Mouse (Mus musculus) hindbrain, embryonic 10.5 days (tissue): ENCODE measurements around the gene Ptprr. TPM values are rescaled to one million over a fixed set of nuclear protein-coding genes. Genes with fewer than 3 reads are reported as not detected.

Experiments used
- DNase-seq: peaks from one replicate; pipeline ENCODE4 v3.0.0-alpha.2; 2017; ENCODE audit warnings: low spot score
- H3K27ac ChIP-seq: fragments of 300-500 bp; sonication (generic); 2 replicates; pipeline ENCODE4 v1.5.1; 2016; ENCODE audit warnings: mild to moderate bottlenecking, moderate library complexity
- H3K27me3 ChIP-seq: fragments of 300-500 bp; sonication (generic); 2 replicates; pipeline ENCODE4 v1.6.1; 2016; ENCODE audit warnings: mild to moderate bottlenecking; ENCODE audit not compliant: poor library complexity, insufficient read depth, severe bottlenecking
- H3K36me3 ChIP-seq: fragments of 300-500 bp; sonication (generic); 2 replicates; pipeline ENCODE4 v1.6.1; 2016; ENCODE audit warnings: mild to moderate bottlenecking, moderate library complexity
- H3K4me1 ChIP-seq: fragments of 300-500 bp; sonication (generic); replicated peaks from 2 replicates; pipeline ENCODE4 v1.6.1; 2016; ENCODE audit warnings: mild to moderate bottlenecking
- H3K4me3 ChIP-seq: fragments of 300-500 bp; sonication (generic); 2 replicates; pipeline ENCODE4 v1.5.1; 2016; ENCODE audit warnings: mild to moderate bottlenecking, moderate library complexity
- H3K9me3 ChIP-seq: fragments of 300-500 bp; sonication (generic); 2 replicates; pipeline ENCODE4 v1.6.1; 2016; ENCODE audit warnings: mild to moderate bottlenecking, moderate library complexity
- WGBS: fragments of 180-500 bp; shearing (Covaris S2); methylation state at CpG from one replicate; pipeline ENCODE4 v1.1.7; 2016; 5-methylcytosine and 5-hydroxymethylcytosine counted together
- polyA plus RNA-seq: library from polyadenylated mRNA; unstranded; fragments of >200 nt; fragmentation: Nextera tagmentation; extraction: Ambion mirVana; gene quantifications from 2 replicates; pipeline ENCODE4 v1.2.1, GENCODE M21; 2016

Gene Ptprr
- polyA plus RNA-seq, 1 experiment from 2014 or later, result 1.8 TPM

DNA sequence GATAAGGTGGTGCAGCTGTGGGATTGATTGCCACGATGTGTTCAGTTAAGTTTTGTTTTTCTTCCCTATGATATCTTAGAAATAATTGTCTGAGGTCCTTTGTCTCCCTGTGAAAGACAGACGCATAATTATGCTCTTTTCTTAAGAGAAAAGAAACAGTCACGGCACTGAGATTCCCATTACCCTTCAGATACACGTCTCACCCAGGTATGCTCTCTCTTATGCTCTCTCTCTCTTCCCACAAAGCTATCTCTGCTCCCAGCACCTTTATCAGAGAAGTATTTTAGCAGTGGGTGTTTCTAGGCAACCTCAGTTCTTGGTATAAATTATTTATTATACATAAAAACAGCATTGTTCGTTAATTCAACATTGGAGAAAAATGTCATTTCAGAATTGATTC lies 107.4 kb downstream of the Ptprr start:
- no peaks in the 10 kb centered on the region for H3K4me1 ChIP-seq
- 78% methylated on average over 5 of the region's 5 CpGs for WGBS
- H3K27ac ChIP-seq, result no peak overlapping the region

GRCm38 (mm10) chr10:116130401-116130800 lies 112.4 kb downstream of the Ptprr start:
- WGBS, result 86% methylated on average over 3 of the region's 3 CpGs
- no peak for DNase-seq
- no peaks in the 10 kb centered on the region for H3K9me3 ChIP-seq
- H3K4me3 ChIP-seq, result no peak overlapping the region
- no peaks in the 10 kb centered on the region for H3K36me3 ChIP-seq
- H3K27me3 ChIP-seq, result no peaks in the 10 kb centered on the region
- H3K4me1 ChIP-seq, result no peaks in the 10 kb centered on the region
- no peak overlapping the region for H3K27ac ChIP-seq

More for the DNA sequence above, 107.4 kb downstream of the Ptprr start:
- no peak for DNase-seq
- Histone ChIP-seq H3K9me3 (no peaks in the 10 kb centered on the region), H3K36me3 (no peaks in the 10 kb centered on the region), H3K27me3 (no peaks in the 10 kb centered on the region), H3K4me3 (no peak overlapping the region)

DNA sequence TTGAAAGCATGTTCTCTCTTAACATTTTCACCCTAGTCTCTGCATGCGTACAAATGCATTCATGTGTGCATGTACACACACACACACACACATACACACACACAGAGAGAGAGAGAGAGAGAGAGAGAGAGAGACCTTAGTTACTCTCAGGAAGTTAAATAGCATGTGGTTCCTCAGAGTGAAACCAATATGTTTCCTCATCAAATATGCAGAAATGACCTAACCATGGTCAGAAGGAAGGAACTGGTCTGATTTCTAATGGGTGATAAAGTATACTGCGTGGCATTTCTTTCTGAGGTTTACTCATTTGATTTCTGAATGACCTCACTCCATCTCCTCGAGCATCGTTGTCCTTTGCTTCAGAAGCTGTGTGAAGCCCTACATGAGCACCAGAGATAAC lies 113.2 kb downstream of the Ptprr start:
- no peak overlapping the region for H3K27ac ChIP-seq
- no peak for DNase-seq
- no peak overlapping the region for H3K4me3 ChIP-seq
- no peaks in the 10 kb centered on the region for H3K9me3 ChIP-seq
- 90% methylated on average over 4 of the region's 4 CpGs for WGBS
- H3K4me1 ChIP-seq, result no peaks in the 10 kb centered on the region
- H3K36me3 ChIP-seq, result no peaks in the 10 kb centered on the region
- H3K27me3 ChIP-seq, result no peaks in the 10 kb centered on the region

DNA sequence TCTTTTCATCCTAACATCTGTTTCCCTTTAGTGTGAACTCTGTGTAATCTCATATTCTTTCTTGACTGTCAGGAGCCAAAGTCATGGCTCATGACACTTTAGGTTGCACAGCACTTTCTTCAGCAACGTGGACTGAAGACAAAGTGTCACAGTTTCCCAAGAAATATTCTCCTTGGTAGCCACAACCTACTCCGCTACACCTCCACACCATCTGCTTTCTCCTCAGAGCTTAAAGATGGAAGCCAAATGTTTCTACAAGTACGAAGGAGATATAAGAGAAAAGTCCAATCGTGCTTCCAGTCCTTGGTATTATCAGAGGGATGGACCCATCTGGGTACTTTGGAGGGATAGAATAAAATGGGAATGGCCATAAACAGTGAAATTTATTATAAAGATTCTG lies 114.2 kb downstream of the Ptprr start:
- 82% methylated on average over 4 of the region's 4 CpGs for WGBS
- no peak overlapping the region for H3K4me3 ChIP-seq
- H3K27me3 ChIP-seq, result no peaks in the 10 kb centered on the region
- no peaks in the 10 kb centered on the region for H3K4me1 ChIP-seq
- no peaks in the 10 kb centered on the region for H3K9me3 ChIP-seq
- no peak overlapping the region for H3K27ac ChIP-seq
- no peaks in the 10 kb centered on the region for H3K36me3 ChIP-seq
- DNase-seq, result no peak

GRCm38 (mm10) chr10:116135187-116135586 lies 117.2 kb downstream of the Ptprr start:
- Histone ChIP-seq H3K27me3 (no peaks in the 10 kb centered on the region), H3K4me1 (no peaks in the 10 kb centered on the region), H3K36me3 (no peaks in the 10 kb centered on the region), H3K27ac (no peak overlapping the region), H3K4me3 (no peak overlapping the region), H3K9me3 (no peaks in the 10 kb centered on the region)
- no peak for DNase-seq
- WGBS, result 87% methylated on average over 2 of the region's 2 CpGs

DNA sequence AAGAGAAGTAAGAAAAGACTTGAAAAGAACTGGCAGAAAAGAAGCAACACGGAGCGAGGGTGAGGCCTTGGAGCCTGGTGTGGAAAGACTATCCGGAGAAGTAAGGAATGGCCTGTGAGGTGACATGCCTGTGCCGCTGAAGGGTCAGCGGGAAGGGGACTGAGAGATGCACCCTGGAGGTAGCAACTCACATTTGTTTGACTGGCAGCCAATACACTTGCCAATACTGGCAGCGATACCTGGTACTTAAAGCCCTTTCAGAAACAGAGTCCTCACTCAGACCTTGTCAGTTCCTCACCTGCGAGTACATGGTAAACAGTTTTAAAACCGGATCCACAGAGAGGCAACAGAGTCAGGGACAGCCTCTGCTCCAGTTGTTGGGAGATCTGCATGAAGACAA lies 122.2 kb downstream of the Ptprr start:
- no peaks in the 10 kb centered on the region for H3K36me3 ChIP-seq
- H3K9me3 ChIP-seq, result no peaks in the 10 kb centered on the region
- no peak overlapping the region for H3K27ac ChIP-seq
- no peaks in the 10 kb centered on the region for H3K27me3 ChIP-seq
- 89% methylated on average over 8 of the region's 8 CpGs for WGBS
- H3K4me3 ChIP-seq, result no peak overlapping the region
- no peak for DNase-seq
- no peaks in the 10 kb centered on the region for H3K4me1 ChIP-seq

DNA sequence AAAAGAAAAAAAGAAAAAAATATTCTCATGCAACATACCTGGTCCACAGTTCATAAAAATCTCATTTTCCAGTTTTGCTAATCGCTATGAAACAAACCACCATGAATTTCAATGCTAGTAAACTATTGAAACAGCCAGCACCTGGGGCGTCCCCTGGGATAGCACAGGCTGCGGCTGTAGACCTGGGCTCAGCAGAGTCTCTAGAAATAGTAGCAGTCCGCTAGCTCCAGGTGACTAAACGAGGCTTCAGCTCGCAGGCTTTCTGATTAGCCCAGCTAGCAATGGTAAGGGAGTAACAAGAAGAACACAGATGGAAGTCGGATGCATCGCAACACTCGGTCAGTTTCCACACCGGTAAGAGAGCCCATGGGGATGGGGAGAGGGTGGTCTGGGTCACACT lies 125.7 kb downstream of the Ptprr start:
- no peak for DNase-seq
- WGBS, result 90% methylated on average over 10 of the region's 10 CpGs
- no peak overlapping the region for H3K4me3 ChIP-seq

DNA sequence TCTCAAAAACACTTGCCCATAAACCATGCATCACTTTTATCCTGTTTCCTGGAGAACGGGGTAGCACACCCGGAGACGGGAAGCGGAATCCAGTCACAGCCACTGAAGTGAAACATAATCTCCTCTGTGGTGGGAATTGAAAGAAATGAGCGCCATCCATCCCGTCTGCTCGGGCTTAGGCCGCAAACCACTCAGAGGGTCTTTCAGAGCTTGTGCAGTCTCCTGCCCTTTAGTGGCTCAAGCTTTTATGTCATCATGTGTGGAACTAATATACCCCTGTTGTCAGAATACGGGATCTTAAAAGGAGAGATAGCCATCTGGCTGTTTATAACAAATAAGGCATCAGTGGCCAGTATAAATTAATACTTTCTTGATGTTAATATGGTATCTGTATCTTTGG lies 128.1 kb downstream of the Ptprr start:
- H3K27me3 ChIP-seq, result no peaks in the 10 kb centered on the region
- peaks cover 9% of the 10 kb centered on the region for H3K4me1 ChIP-seq
- no peaks in the 10 kb centered on the region for H3K9me3 ChIP-seq
- no peak overlapping the region for H3K4me3 ChIP-seq
- DNase-seq, result no peak
- no peaks in the 10 kb centered on the region for H3K36me3 ChIP-seq
- H3K27ac ChIP-seq, result no peak overlapping the region
- WGBS, result 42% methylated on average over 9 of the region's 9 CpGs

More for the DNA sequence above, 125.7 kb downstream of the Ptprr start:
- H3K27me3 ChIP-seq, result no peaks in the 10 kb centered on the region
- H3K9me3 ChIP-seq, result no peaks in the 10 kb centered on the region
- peaks cover 9% of the 10 kb centered on the region for H3K4me1 ChIP-seq
- H3K27ac ChIP-seq, result no peak overlapping the region
- H3K36me3 ChIP-seq, result no peaks in the 10 kb centered on the region

- no peaks in the 10 kb centered on the region for H3K27me3 ChIP-seq
- no peaks in the 10 kb centered on the region for H3K4me1 ChIP-seq
- no peak for DNase-seq
- H3K4me3 ChIP-seq, result no peak overlapping the region
- no peak overlapping the region for H3K27ac ChIP-seq
- no peaks in the 10 kb centered on the region for H3K36me3 ChIP-seq
- H3K9me3 ChIP-seq, result 0 out of 2 replicates have a peak, but pooled peaks cover 6% of the 10 kb centered on the region
- WGBS, result 87% methylated on average over 5 of the region's 5 CpGs
Measured at GRCm38 (mm10) chr10:116154707-116155106, 136.7 kb downstream of the Ptprr start.

- WGBS, result 64% methylated on average over 1 of the region's 1 CpGs
- 0 out of 2 replicates have a peak, but pooled peaks cover 6% of the 10 kb centered on the region for H3K9me3 ChIP-seq
- no peak for DNase-seq
- no peak overlapping the region for H3K4me3 ChIP-seq
- no peaks in the 10 kb centered on the region for H3K27me3 ChIP-seq
- no peaks in the 10 kb centered on the region for H3K36me3 ChIP-seq
- no peaks in the 10 kb centered on the region for H3K4me1 ChIP-seq
- no peak overlapping the region for H3K27ac ChIP-seq
Measured at GRCm38 (mm10) chr10:116156699-116157098, 138.7 kb downstream of the Ptprr start.

GRCm38 (mm10) chr10:116162338-116162737 lies 144.3 kb downstream of the Ptprr start:
- 70% methylated on average over 12 of the region's 12 CpGs for WGBS
- H3K4me1 ChIP-seq, result no peaks in the 10 kb centered on the region
- no peak for DNase-seq
- H3K36me3 ChIP-seq, result no peaks in the 10 kb centered on the region
- H3K4me3 ChIP-seq, result no peak overlapping the region
- H3K9me3 ChIP-seq, result no peaks in the 10 kb centered on the region
- no peaks in the 10 kb centered on the region for H3K27me3 ChIP-seq
- no peak overlapping the region for H3K27ac ChIP-seq

DNA sequence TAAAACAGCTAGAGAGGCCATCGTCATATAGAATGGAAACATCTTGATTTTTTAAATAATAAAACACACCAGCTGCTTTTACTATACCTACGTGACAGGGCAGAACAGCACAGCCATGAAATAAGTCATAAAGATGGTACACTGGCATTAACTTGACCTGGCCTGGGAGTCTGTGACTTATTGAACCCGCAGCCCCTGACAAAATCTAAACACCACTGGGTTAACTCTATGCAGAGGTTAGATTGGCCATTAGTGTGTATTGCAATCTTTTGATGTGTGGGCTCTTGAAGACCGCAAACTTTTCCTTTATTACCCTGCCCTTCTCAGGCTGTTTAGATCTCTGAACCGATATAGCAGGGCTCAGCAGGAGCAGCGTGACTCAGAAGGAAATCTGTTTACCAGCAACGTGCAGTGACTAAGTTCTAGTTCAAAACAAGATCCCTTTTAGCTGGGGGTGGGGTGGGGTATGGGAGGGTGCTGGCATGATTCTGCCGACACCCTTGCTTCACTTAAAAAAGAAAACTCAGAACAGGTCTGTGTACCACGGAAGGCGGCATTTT lies 157.4 kb downstream of the Ptprr start:
- 67% methylated on average over 10 of the region's 10 CpGs for WGBS
- H3K27me3 ChIP-seq, result no peaks in the 10 kb centered on the region
- no peaks in the 10 kb centered on the region for H3K36me3 ChIP-seq
- no peak overlapping the region for H3K4me3 ChIP-seq
- H3K9me3 ChIP-seq, result no peaks in the 10 kb centered on the region
- H3K27ac ChIP-seq, result no peak overlapping the region
- peaks cover 8% of the 10 kb centered on the region for H3K4me1 ChIP-seq
- no peak for DNase-seq

- DNase-seq, result no peak
- WGBS, result 51% methylated on average over 21 of the region's 21 CpGs
- H3K4me3 ChIP-seq, result 0 out of 2 replicates have a peak overlapping the region, but pooled peaks have one; percentile 11
- peaks cover 8% of the 10 kb centered on the region for H3K4me1 ChIP-seq
- H3K9me3 ChIP-seq, result no peaks in the 10 kb centered on the region
- no peak overlapping the region for H3K27ac ChIP-seq
- H3K36me3 ChIP-seq, result no peaks in the 10 kb centered on the region
- H3K27me3 ChIP-seq, result no peaks in the 10 kb centered on the region
Measured at GRCm38 (mm10) chr10:116177390-116178179, 159.6 kb downstream of the Ptprr start.
